Mouse (Mus musculus): ENCODE data around the gene Tuba3b.

Tuba3b gene

GRCm38 (mm10) chr6:145669596-145670071, 54.1 kb downstream of the Tuba3b start:
- DNase-seq: no peak
